Mouse (Mus musculus): ENCODE measurements around the gene Wdr34.

- TF ChIP-seq CTCF (IDR thresholded peaks at IDR 0.05; ENCODE audit: low read depth, low read length): no peak
- TF ChIP-seq POLR2AphosphoS5 (IDR thresholded peaks at IDR 0.05; ENCODE audit: insufficient replicate concordance, low read depth, low read length): no peak
- TF ChIP-seq GATA1 (IDR thresholded peaks at IDR 0.05; ENCODE audit: borderline replicate concordance, low read length): no peak
- TF ChIP-seq GATA2 (IDR thresholded peaks at IDR 0.05; ENCODE audit: borderline replicate concordance, low read depth, low read length): no peak
- no peak for TF ChIP-seq TAL1 (conservative IDR thresholded peaks at IDR 0.05; ENCODE audit: low read depth, low read length)
Observed at GRCm38 (mm10) chr2:30078760-30079159, 30.1 kb upstream of the Wdr34 start.
